Mouse (Mus musculus) limb, embryonic 10.5 days (tissue): Measurements from ENCODE around the gene Hdgfl1. TPM values are rescaled to one million over a fixed set of nuclear protein-coding genes. Genes with fewer than 3 reads are reported as not detected.

Experiments
- DNase-seq: peaks from one replicate; pipeline ENCODE4 v3.0.0-alpha.2; 2017; ENCODE audit warnings: low spot score
- H3K27ac ChIP-seq: fragments of 300-500 bp; sonication (generic); 2 replicates; pipeline ENCODE4 v1.5.1; 2016; ENCODE audit warnings: mild to moderate bottlenecking
- H3K27me3 ChIP-seq: fragments of 300-500 bp; sonication (generic); 2 replicates; pipeline ENCODE4 v1.6.1; 2016; ENCODE audit warnings: low read depth, mild to moderate bottlenecking; ENCODE audit not compliant: poor library complexity, severe bottlenecking
- H3K36me3 ChIP-seq: fragments of 300-500 bp; sonication (generic); 2 replicates; pipeline ENCODE4 v1.6.1; 2016; ENCODE audit warnings: mild to moderate bottlenecking, moderate library complexity
- H3K4me1 ChIP-seq: fragments of 300-500 bp; sonication (generic); 2 replicates; pipeline ENCODE4 v1.6.1; 2016
- H3K4me3 ChIP-seq: fragments of 300-500 bp; sonication (generic); 2 replicates; pipeline ENCODE4 v1.5.1; 2016; ENCODE audit warnings: mild to moderate bottlenecking, moderate library complexity
- H3K9me3 ChIP-seq: fragments of 300-500 bp; sonication (generic); replicated peaks from 2 replicates; pipeline ENCODE4 v1.6.1; 2016; ENCODE audit warnings: mild to moderate bottlenecking
- WGBS: fragments of 180-500 bp; shearing (Covaris S2); methylation state at CpG from one replicate; pipeline ENCODE4 v1.1.7; 2016; 5-methylcytosine and 5-hydroxymethylcytosine counted together
- polyA plus RNA-seq: library from polyadenylated mRNA; unstranded; fragments of >200 nt; fragmentation: Nextera tagmentation; extraction: Ambion mirVana; gene quantifications from 2 replicates; pipeline ENCODE4 v1.2.1, GENCODE M21; 2016

Hdgfl1 gene
- polyA plus RNA-seq, 1 experiment from 2014 or later: not detected

DNA sequence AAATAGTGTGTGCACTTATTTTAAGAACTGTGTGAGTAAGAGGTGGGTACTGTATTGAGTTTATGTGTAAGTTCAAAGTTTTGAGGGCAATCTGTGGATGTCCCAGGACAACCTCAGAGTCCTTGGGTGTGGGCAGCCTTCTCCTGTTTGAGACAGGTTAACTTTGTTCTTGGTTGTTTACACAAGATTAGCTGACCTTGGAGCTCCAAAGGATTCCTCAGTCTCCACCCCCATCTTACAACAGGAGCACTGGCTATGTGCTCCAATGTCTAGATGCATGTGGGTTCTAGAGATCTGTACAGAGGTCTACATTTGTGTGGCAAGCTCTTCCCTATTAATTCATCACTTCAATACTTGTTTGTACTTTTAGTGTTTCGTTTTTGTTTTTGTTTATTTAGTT lies 49.0 kb downstream of the Hdgfl1 start:
- no peaks in the 10 kb centered on the region for H3K9me3 ChIP-seq
- 72% methylated on average over 1 of the region's 1 CpGs for WGBS
- no peak overlapping the region for H3K4me3 ChIP-seq
- no peaks in the 10 kb centered on the region for H3K27me3 ChIP-seq
- H3K4me1 ChIP-seq: no peaks in the 10 kb centered on the region
- DNase-seq: no peak
- H3K36me3 ChIP-seq: no peaks in the 10 kb centered on the region
- H3K27ac ChIP-seq: no peak overlapping the region

DNA sequence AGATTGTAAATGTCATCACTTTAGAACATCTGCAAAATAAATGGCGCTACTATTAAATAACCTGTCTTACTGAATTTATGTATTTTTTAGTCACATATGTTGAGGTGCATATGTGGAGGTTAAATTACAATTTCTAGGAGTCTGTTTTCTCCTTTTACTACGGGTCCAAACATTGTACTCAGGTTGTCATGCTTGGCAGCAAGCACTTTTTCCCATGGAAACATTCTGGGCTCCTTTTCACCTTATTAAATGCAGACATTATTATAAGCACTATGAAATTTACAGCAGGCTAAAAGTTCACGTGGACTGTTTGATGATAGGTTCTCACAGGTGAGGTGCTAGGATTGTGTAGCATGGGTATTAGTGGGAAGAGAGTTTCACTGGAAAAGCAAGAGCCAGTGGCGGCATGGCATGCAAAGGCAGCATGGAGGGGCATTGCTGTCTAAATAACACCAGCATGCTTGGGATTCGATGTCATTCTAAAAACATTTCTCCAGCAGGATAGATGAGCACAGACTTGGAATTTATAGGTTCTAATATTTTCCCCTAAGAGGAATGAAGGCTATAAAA lies 50.7 kb downstream of the Hdgfl1 start:
- Histone ChIP-seq H3K4me3 (no peak overlapping the region), H3K9me3 (no peaks in the 10 kb centered on the region), H3K27ac (no peak overlapping the region), H3K27me3 (no peaks in the 10 kb centered on the region), H3K4me1 (no peaks in the 10 kb centered on the region), H3K36me3 (no peaks in the 10 kb centered on the region)
- no peak for DNase-seq
- 82% methylated on average over 5 of the region's 5 CpGs for WGBS
